Mouse (Mus musculus): ENCODE data around the gene Wfdc6b.

- TF ChIP-seq POLR2A (IDR thresholded peaks at IDR 0.05; ENCODE audit: low read depth, low read length) = no peak
- no peak for TF ChIP-seq CTCF (IDR thresholded peaks at IDR 0.05; ENCODE audit: extremely low read depth, insufficient read length, insufficient replicate concordance, low read depth, low read length)
Measured at GRCm38 (mm10) chr2:164635266-164635665, 21.9 kb downstream of the Wfdc6b start.

Measured in small intestine, adult 2 months (tissue).